In the genomic region with DNA sequence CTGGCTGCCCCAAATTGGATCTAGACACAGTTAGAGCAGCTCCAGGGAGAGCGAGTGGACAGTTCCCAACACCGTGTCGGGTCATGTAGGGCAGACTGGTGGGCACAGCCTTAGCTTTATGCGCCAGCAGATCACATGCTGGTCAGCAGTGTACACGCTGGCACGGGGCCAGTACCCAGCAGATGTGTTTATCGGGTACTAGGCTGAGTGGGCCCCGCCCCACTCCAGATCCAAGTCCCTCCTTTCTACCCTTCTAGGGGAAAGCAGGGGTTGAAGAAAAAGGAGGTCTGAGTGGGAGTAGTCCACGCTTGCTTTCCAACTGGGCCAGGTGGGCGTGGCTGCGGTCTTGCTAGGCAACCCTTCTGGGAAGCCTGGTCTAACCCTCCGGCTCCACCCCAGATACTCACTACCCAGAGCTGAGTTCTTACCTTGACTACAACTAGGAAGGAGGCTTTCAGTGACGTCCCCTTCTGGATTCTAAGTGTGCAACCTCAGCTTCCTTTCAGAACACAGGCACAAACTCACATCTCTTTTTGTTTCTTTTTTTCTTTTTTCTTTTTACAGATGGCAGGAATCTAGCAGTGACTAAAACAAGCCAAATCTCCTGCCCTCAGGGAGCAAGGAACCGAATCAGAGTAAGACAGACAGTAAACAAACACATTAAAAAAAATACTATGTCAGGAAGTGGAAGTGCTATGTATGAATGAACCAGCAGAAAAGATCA, we compare ENCODE assay signal across 8 mouse cellular contexts. TPM values are rescaled to one million over a fixed set of nuclear protein-coding genes. Genes with fewer than 3 reads are reported as not detected.
A peak's percentile ranks its signal among the peaks of the same experiment; 100 is the strongest.
DNase-seq lines count a peak whose midpoint lies in the region; ATAC-seq and TF ChIP-seq lines count a peak whose summit lies in the region.

No protein-coding gene starts in this region.

- peaks cover 47% of the 10 kb centered on the region for H3K4me1 ChIP-seq in forebrain, embryonic 14.5 days (ENCODE audit: control insufficient read depth, insufficient read depth, low read length)
- peaks cover 37% of the 10 kb centered on the region for H3K4me1 ChIP-seq in lung, postnatal 0 days (ENCODE audit: insufficient read depth, low read depth, low read length)

- ATAC-seq in forebrain, embryonic 14.5 days: peak; percentile 51
- ATAC-seq in lung, postnatal 0 days: peak; percentile 71

- no peaks in the 10 kb centered on the region for H3K9me3 ChIP-seq in forebrain, embryonic 14.5 days (replicated peaks; ENCODE audit: control insufficient read depth, low read length)
- H3K9me3 ChIP-seq in lung, postnatal 0 days (ENCODE audit: low read length): no peaks in the 10 kb centered on the region

- H3K36me3 ChIP-seq in forebrain, embryonic 14.5 days (ENCODE audit: control insufficient read depth, insufficient read depth, low read length): no peaks in the 10 kb centered on the region
- H3K36me3 ChIP-seq in lung, postnatal 0 days (ENCODE audit: insufficient read depth, low read length): no peaks in the 10 kb centered on the region

- H3K4me3 ChIP-seq in forebrain, embryonic 14.5 days (ENCODE audit: low read depth, low read length): no peak overlapping the region
- H3K4me3 ChIP-seq in lung, postnatal 0 days (ENCODE audit: low read depth, low read length): no peak overlapping the region

- intact Hi-C loops in heart, postnatal 25 days (cut with DNase I): loop anchor here (2.0 kb wide), 1 partner anchor 24 kb away; no protein-coding TSS in a partner anchor

- peak overlapping the region; percentile 25 for H3K9ac ChIP-seq in forebrain, embryonic 14.5 days (ENCODE audit: low read length)
- H3K9ac ChIP-seq in lung, postnatal 0 days (replicated peaks; ENCODE audit: low read depth): no peak overlapping the region

- DNase-seq in ES-CJ7 (ENCODE audit: low read depth, low spot score): peak; percentile 96
- peak; percentile 85 for DNase-seq in c-Kit-positive CD71-positive TER-119-negative erythroid progenitor cells, embryonic 14.5 days (ENCODE audit: low read depth)
- DNase-seq in forebrain, embryonic 14.5 days (ENCODE audit: low spot score): peak; percentile 86
- DNase-seq in heart, postnatal 25 days (ENCODE audit: low spot score): peak; percentile 81
- DNase-seq in large intestine, adult 2 months (ENCODE audit: low read depth, low spot score): peak; percentile 51
- peak; percentile 96 for DNase-seq in lung, postnatal 0 days (ENCODE audit: low spot score)
- DNase-seq in ovary, adult 18-20 months (ENCODE audit: low spot score): peak; percentile 93
- peak; percentile 52 to 60 for DNase-seq in thymus, postnatal 10 days (ENCODE audit: low spot score in 2 of 2)

- H3K4me2 ChIP-seq in forebrain, embryonic 14.5 days (ENCODE audit: low read length): peak overlapping the region; percentile 44
- H3K4me2 ChIP-seq in lung, postnatal 0 days (replicated peaks; ENCODE audit: low read depth, low read length): peak overlapping the region; percentile 51

- no peak; the same call in 1 of the 2 replicates for TF ChIP-seq CTCF in lung, postnatal 0 days (IDR thresholded peaks at IDR 0.05)

- under 1% methylated on average over 14 of the region's 14 CpGs for WGBS in forebrain, embryonic 14.5 days
- WGBS in large intestine, adult 2 months: 3% methylated on average over 14 of the region's 14 CpGs
- WGBS in lung, postnatal 0 days: 6% methylated on average over 14 of the region's 14 CpGs

- no peaks in the 10 kb centered on the region for H3K27me3 ChIP-seq in forebrain, embryonic 14.5 days (replicated peaks; ENCODE audit: control insufficient read depth, insufficient read depth, low read length)
- H3K27me3 ChIP-seq in lung, postnatal 0 days (replicated peaks; ENCODE audit: insufficient read depth, low read length): no peaks in the 10 kb centered on the region

- peak overlapping the region; percentile 99 for H3K27ac ChIP-seq in forebrain, embryonic 14.5 days (ENCODE audit: low read depth, low read length)
- H3K27ac ChIP-seq in lung, postnatal 0 days (ENCODE audit: low read length): peak overlapping the region; percentile 93

- peak; percentile 85 for TF ChIP-seq EP300 in lung, postnatal 0 days (IDR thresholded peaks at IDR 0.05)

RNA-seq across cellular contexts. Expression of gene Irf2bpl, which starts 59.6 kb away (rescaled TPM):
- 41.4 and 56.5 TPM in 2 replicates for polyA plus RNA-seq in forebrain, embryonic 14.5 days (2014; fragmentation: Nextera tagmentation; extraction: Ambion mirVana)
- total RNA-seq in heart, postnatal 25 days (2021): 10 to 100 TPM; 33.3 to 36.9 TPM
- 12.4 and 14.9 TPM in 2 replicates for polyA plus RNA-seq in large intestine, adult 2 months (2012; rRNA removed)
- polyA plus RNA-seq in lung, postnatal 0 days (2015; fragmentation: Nextera tagmentation; extraction: Ambion mirVana): 39.5 and 49.1 TPM in 2 replicates
